Comparison of ENCODE assay signal across 8 mouse cellular contexts in the genomic region with DNA sequence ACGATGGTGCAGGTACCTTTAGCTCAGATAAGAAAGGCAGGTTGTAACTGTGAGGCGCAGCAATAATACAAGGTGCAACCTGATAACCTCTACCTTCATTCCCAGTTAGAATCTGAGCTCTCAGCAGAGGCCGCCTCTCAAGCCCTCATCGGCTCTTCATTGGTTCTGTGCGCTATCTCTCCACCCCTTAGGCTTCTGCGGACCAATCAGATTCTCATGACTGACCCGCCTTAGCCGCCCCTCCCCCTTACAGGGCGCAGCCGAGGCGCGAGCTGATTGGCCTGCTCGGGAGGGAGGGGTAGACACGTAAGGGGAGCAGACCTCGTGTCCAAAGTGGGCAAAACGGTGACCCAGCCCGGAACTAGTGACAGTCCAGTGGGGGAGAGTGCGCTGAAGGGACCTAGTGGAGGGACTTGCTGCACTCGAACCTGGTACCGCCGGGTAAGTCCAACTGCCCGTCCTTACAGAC. TPM values are rescaled to one million over a fixed set of nuclear protein-coding genes. Genes with fewer than 3 reads are reported as not detected.
A peak's percentile ranks its signal among the peaks of the same experiment; 100 is the strongest.
DNase-seq lines count a peak whose midpoint lies in the region; ATAC-seq and TF ChIP-seq lines count a peak whose summit lies in the region.

A gene (plus strand): TSS at position 401 of the 469 bp plus-strand sequence.

- no peak for TF ChIP-seq CTCF in E14TG2a.4 (conservative IDR thresholded peaks at IDR 0.05; ENCODE audit: low read length)
- no peak for TF ChIP-seq CTCF in heart, postnatal 0 days (IDR thresholded peaks at IDR 0.05; ENCODE audit: low read depth)
- TF ChIP-seq CTCF in testis, adult 2 months (IDR thresholded peaks at IDR 0.05; ENCODE audit: control insufficient read depth, insufficient read depth, insufficient replicate concordance, low read depth, low read length) = no peak

- no peak within 1 kb of the TSS for H3K27ac ChIP-seq in forebrain, embryonic 12.5 days
- peak within 1 kb of the TSS; percentile 71 for H3K27ac ChIP-seq in heart, postnatal 0 days (ENCODE audit: low read depth)
- peak within 1 kb of the TSS; percentile 76 for H3K27ac ChIP-seq in liver, embryonic 16.5 days (ENCODE audit: low read length)
- peak within 1 kb of the TSS; percentile 67 for H3K27ac ChIP-seq in neural tube, embryonic 13.5 days (replicated peaks)
- peak within 1 kb of the TSS; percentile 75 for H3K27ac ChIP-seq in testis, adult 2 months (ENCODE audit: control insufficient read depth, insufficient read depth, low read depth, low read length)

- peaks cover 6% of the 10 kb centered on the region for H3K9me3 ChIP-seq in E14TG2a.4 (ENCODE audit: low read length)
- H3K9me3 ChIP-seq in forebrain, embryonic 12.5 days = no peaks in the 10 kb centered on the region
- no peaks in the 10 kb centered on the region for H3K9me3 ChIP-seq in heart, postnatal 0 days (replicated peaks; ENCODE audit: control insufficient read depth, low read length)
- no peaks in the 10 kb centered on the region for H3K9me3 ChIP-seq in liver, embryonic 16.5 days (replicated peaks; ENCODE audit: control insufficient read depth, low read length)
- 0 out of 2 replicates have a peak, but pooled peaks cover under 1% of the 10 kb centered on the region for H3K9me3 ChIP-seq in neural tube, embryonic 13.5 days

- H3K4me3 ChIP-seq in E14TG2a.4 (replicated peaks; ENCODE audit: low read length) = peak within 1 kb of the TSS; percentile 90
- peak within 1 kb of the TSS; percentile 53 for H3K4me3 ChIP-seq in forebrain, embryonic 12.5 days (replicated peaks)
- peak within 1 kb of the TSS; percentile 54 for H3K4me3 ChIP-seq in heart, postnatal 0 days (ENCODE audit: low read depth, low read length)
- H3K4me3 ChIP-seq in liver, embryonic 16.5 days (ENCODE audit: low read depth, low read length) = peak within 1 kb of the TSS; percentile 70
- peak within 1 kb of the TSS; percentile 53 for H3K4me3 ChIP-seq in neural tube, embryonic 13.5 days
- H3K4me3 ChIP-seq in testis, adult 2 months (ENCODE audit: control insufficient read depth, low read depth, low read length) = peak within 1 kb of the TSS; percentile 83

- peak; percentile 97 for TF ChIP-seq POLR2A in testis, adult 2 months (IDR thresholded peaks at IDR 0.05; ENCODE audit: control insufficient read depth, low read depth, low read length)

- peak; percentile 88 for TF ChIP-seq EP300 in heart, postnatal 0 days (IDR thresholded peaks at IDR 0.05; ENCODE audit: low read depth)

- WGBS in forebrain, embryonic 12.5 days = under 1% methylated on average over 22 of the region's 22 CpGs
- WGBS in heart, postnatal 0 days = under 1% methylated on average over 22 of the region's 22 CpGs
- under 1% methylated on average over 17 of the region's 22 CpGs for WGBS in liver, embryonic 16.5 days (ENCODE audit: insufficient replicate concordance)
- WGBS in neural tube, embryonic 13.5 days = under 1% methylated on average over 22 of the region's 22 CpGs

- no peaks in the 10 kb centered on the region for H3K27me3 ChIP-seq in E14TG2a.4 (ENCODE audit: insufficient read depth, low read length)
- no peaks in the 10 kb centered on the region for H3K27me3 ChIP-seq in forebrain, embryonic 12.5 days
- H3K27me3 ChIP-seq in heart, postnatal 0 days (ENCODE audit: control insufficient read depth, insufficient read depth, low read length) = no peaks in the 10 kb centered on the region
- no peaks in the 10 kb centered on the region for H3K27me3 ChIP-seq in liver, embryonic 16.5 days (ENCODE audit: control insufficient read depth, insufficient read depth, low read depth, low read length)
- H3K27me3 ChIP-seq in neural tube, embryonic 13.5 days = no peaks in the 10 kb centered on the region
- no peaks in the 10 kb centered on the region for H3K27me3 ChIP-seq in testis, adult 2 months (ENCODE audit: control insufficient read depth, insufficient read depth, low read length)

- H3K9ac ChIP-seq in forebrain, embryonic 12.5 days = peak within 1 kb of the TSS; percentile 39
- H3K9ac ChIP-seq in heart, postnatal 0 days (replicated peaks; ENCODE audit: low read depth, low read length) = peak within 1 kb of the TSS; percentile 57
- peak within 1 kb of the TSS; percentile 72 for H3K9ac ChIP-seq in liver, embryonic 16.5 days (ENCODE audit: low read depth, low read length)
- H3K9ac ChIP-seq in neural tube, embryonic 13.5 days = peak within 1 kb of the TSS; percentile 71

- peaks cover under 1% of the 10 kb centered on the region for H3K36me3 ChIP-seq in E14TG2a.4 (ENCODE audit: insufficient read depth, low read length)
- H3K36me3 ChIP-seq in forebrain, embryonic 12.5 days (replicated peaks) = no peaks in the 10 kb centered on the region
- H3K36me3 ChIP-seq in heart, postnatal 0 days (replicated peaks; ENCODE audit: control insufficient read depth, insufficient read depth, low read length) = no peaks in the 10 kb centered on the region
- no peaks in the 10 kb centered on the region for H3K36me3 ChIP-seq in liver, embryonic 16.5 days (ENCODE audit: control insufficient read depth, insufficient read depth)
- H3K36me3 ChIP-seq in neural tube, embryonic 13.5 days = no peaks in the 10 kb centered on the region
- H3K36me3 ChIP-seq in testis, adult 2 months (ENCODE audit: control insufficient read depth, insufficient read depth, low read length) = no peaks in the 10 kb centered on the region

- H3K4me2 ChIP-seq in forebrain, embryonic 12.5 days = peak within 1 kb of the TSS; percentile 75
- peak within 1 kb of the TSS; percentile 69 for H3K4me2 ChIP-seq in heart, postnatal 0 days (ENCODE audit: low read depth, low read length)
- peak within 1 kb of the TSS; percentile 97 for H3K4me2 ChIP-seq in liver, embryonic 16.5 days (ENCODE audit: low read depth, low read length)
- peak within 1 kb of the TSS; percentile 78 for H3K4me2 ChIP-seq in neural tube, embryonic 13.5 days

- peaks cover 42% of the 10 kb centered on the region for H3K4me1 ChIP-seq in E14TG2a.4 (replicated peaks; ENCODE audit: low read depth, low read length)
- peaks cover 18% of the 10 kb centered on the region for H3K4me1 ChIP-seq in forebrain, embryonic 12.5 days
- H3K4me1 ChIP-seq in heart, postnatal 0 days (ENCODE audit: control insufficient read depth, insufficient read depth) = peaks cover 12% of the 10 kb centered on the region; the same call in 1 of the 2 replicates
- peaks cover 22% of the 10 kb centered on the region for H3K4me1 ChIP-seq in liver, embryonic 16.5 days (ENCODE audit: control insufficient read depth, low read depth, low read length)
- peaks cover 15% of the 10 kb centered on the region for H3K4me1 ChIP-seq in neural tube, embryonic 13.5 days (replicated peaks)
- peaks cover 23% of the 10 kb centered on the region for H3K4me1 ChIP-seq in testis, adult 2 months (ENCODE audit: control insufficient read depth, insufficient read depth, low read length)

- peak; percentile 92 for DNase-seq in c-Kit-positive CD71-positive TER-119-positive erythroid progenitor cells, embryonic 14.5 days (ENCODE audit: low spot score)
- DNase-seq in heart, postnatal 0 days (ENCODE audit: low spot score) = peak; percentile 98
- peak; percentile 86 to 93 for DNase-seq in kidney, postnatal 4 days

- ATAC-seq in forebrain, embryonic 12.5 days (ENCODE audit: low FRiP score) = peak; percentile 100
- peak; percentile 100 for ATAC-seq in heart, postnatal 0 days (ENCODE audit: insufficient read depth, low read depth)
- peak; percentile 100 for ATAC-seq in liver, embryonic 16.5 days (ENCODE audit: low read depth)
- ATAC-seq in neural tube, embryonic 13.5 days (ENCODE audit: low read depth) = peak; percentile 100

RNA-seq across cellular contexts. Expression of the gene that starts here (rescaled TPM):
- polyA plus RNA-seq in forebrain, embryonic 12.5 days (2016; fragmentation: Nextera tagmentation; extraction: Ambion mirVana) = 0.70 and 0.89 TPM in 2 replicates
- 15.2 and 25.6 TPM in 2 replicates for total RNA-seq in heart, postnatal 0 days (2014; rRNA removed; ENCODE audit: low replicate concordance)
- polyA plus RNA-seq in heart, postnatal 0 days (2015; fragmentation: Nextera tagmentation; extraction: Ambion mirVana) = 1.4 and 1.6 TPM in 2 replicates
- polyA plus RNA-seq in liver, embryonic 16.5 days (2015; fragmentation: Nextera tagmentation; extraction: Ambion mirVana) = 0.49 and 0.89 TPM in 2 replicates
- 0.51 and 0.91 TPM in 2 replicates for polyA plus RNA-seq in neural tube, embryonic 13.5 days (2015; fragmentation: Nextera tagmentation; extraction: Ambion mirVana)
- polyA plus RNA-seq in testis, adult 2 months (2012; rRNA removed) = 20.2 and 20.9 TPM in 2 replicates

Comparison
In these comparisons a context has a peak if more than half of its experiments do, and no peak if none do; other contexts are left out.
1. Peak in ATAC-seq, H3K4me3 ChIP-seq, H3K9ac ChIP-seq and H3K4me2 ChIP-seq in forebrain, embryonic 12.5 days; RNA of the gene not detected or under 1 TPM.
2. Peak in ATAC-seq, H3K4me3 ChIP-seq, H3K27ac ChIP-seq, H3K9ac ChIP-seq and H3K4me2 ChIP-seq in liver, embryonic 16.5 days; RNA of the gene not detected or under 1 TPM.
3. Peak in ATAC-seq, H3K4me3 ChIP-seq, H3K27ac ChIP-seq, H3K9ac ChIP-seq and H3K4me2 ChIP-seq in neural tube, embryonic 13.5 days; RNA of the gene not detected or under 1 TPM.